Mouse (Mus musculus) retina, adult 2 months (tissue): ENCODE measurements at regions not wholly inside any gene's neighbourhood (a gene's known extent, or its start where the extent isn't known, plus 50 kb on each side); places are given as distances from the start of the nearest gene placed in this dataset.

Source experiments
- DNase-seq: peaks from one replicate; pipeline ENCODE4 v3.0.0-alpha.2; 2012; ENCODE audit warnings: low read depth, low spot score

DNA sequence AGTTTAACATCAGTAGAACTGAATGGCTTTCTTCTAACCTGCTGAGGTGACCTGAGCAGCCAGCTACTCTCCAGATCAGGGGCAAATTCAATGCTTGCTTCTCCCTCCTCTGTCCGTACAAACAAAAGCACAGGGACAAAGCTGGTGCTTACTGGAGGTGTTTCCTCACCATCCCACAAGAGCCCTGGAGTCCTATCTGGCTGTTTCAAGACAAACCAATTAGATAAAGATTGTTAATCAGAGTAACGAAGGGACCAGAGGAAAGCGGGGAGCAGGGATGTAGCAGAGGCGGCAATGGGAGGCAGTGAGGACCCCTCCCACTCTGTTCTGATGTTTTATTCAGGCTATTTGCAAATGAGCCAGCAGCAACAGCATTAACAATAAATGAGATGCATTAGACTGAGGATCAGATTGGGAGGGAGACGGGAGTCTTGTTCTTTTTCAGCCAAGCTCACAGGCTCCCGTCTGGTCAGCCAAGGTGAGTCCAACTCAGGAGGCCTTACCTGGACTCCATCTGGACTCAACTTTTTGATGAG, 418.0 kb upstream of the Gm6657 start:
- DNase-seq, result no peak

- DNase-seq, result no peak
Observed at GRCm38 (mm10) chr12:77776755-77777154, 417.3 kb upstream of the Gm6657 start.

GRCm38 (mm10) chr12:77780885-77781698, 412.9 kb upstream of the Gm6657 start:
- peak; percentile 20 for DNase-seq

DNA sequence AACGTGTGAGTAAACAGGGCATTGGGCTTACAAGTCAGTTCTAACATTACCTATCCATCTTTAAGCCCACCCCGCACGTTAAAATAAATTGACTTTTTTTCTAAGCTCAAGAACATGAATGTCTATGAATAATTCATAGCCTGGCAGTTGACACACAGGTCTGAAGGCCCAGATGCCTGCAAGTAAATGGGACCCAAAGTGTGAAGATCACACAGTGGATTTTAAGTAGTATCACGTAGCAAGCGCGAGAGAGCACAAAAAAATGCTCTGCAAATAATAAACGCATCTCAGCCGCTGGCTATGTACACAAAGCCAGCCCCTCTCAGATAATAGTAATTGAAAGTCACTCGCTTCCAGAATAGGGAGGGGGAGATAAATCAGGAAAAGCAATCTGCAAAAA, 410.1 kb upstream of the Gm6657 start:
- no peak for DNase-seq

GRCm38 (mm10) chr12:77785647-77786046, 408.4 kb upstream of the Gm6657 start:
- DNase-seq, result no peak

DNA sequence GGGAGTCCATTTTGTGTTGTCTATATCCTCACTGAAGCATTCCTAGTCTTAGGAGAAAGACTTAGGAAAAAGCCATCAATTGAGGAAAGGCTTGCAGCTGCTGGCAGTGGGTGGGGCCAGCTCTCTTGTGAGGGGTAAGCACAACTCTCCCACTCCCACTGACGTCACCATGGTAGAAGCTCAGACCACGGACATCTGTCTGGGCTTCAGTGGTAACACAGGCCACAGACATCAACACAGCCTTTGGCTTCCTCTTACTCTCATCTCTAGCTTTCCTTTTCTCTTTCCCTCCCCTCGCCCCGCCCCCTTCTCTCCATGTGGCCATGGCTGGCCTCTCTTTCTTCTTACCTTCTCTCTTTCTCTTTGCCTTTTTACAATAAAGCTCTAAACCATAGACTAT, 407.4 kb upstream of the Gm6657 start:
- no peak for DNase-seq

DNA sequence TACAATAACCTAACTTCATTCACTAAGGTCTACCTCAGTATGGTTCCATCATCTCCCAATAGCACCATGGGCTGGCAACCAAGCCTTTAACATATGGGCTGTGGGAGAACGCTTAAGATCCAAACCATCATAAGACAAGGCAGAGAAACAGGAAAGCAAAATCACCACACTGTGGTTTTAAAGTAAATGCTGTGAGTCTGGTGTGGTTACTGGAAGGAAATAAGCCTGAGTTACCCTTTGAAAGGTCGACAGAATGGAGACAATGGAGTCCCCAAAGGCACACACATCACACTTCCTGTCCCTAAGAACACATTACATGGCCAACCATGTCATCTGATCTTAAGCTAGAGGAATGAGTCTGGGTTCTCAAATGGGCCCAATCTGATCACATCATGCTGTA, 405.8 kb upstream of the Gm6657 start:
- DNase-seq, result no peak

DNA sequence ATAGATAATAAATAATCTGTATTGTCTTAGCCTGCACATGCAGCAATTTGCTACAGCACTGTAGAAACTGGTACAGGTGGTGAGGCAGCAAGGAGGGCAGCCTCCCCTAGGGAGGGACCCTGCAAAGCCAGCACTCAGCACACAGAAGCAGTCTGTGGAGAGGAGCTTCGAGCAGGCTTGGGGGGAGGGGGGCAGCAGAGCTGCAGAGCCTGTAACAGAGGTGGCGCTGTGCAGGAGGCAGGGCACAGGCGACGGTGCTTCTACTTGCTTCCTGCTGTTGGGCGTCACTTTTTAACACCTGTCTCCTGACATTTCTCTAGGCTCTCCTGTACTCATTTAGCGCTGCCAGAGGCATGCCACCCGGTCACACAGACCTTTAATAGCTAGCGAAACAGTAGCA, 404.6 kb upstream of the Gm6657 start:
- DNase-seq, result no peak

- no peak for DNase-seq
Observed at GRCm38 (mm10) chr12:77789871-77790270, 404.2 kb upstream of the Gm6657 start.

- no peak for DNase-seq
Observed at GRCm38 (mm10) chr12:77790891-77791672, 403.0 kb upstream of the Gm6657 start.

DNA sequence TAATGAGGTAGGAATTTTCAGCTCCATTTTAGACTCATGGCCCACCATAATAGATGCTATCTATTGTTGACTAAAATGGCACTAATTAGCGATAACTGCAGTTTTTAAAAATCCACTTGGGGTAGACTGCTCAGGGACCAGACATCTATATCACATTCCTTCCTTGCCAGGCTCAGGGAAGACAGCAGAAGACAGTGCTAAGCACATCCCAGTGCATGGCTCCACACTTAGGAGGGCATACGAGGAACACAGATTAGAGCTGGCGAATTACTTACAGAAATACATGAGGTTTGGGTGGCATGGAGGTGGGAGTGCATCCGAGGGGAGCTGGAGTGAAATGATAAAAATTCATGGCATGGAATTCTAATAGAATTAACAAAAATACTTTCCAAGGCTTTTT, 395.5 kb upstream of the Gm6657 start:
- no peak for DNase-seq

DNA sequence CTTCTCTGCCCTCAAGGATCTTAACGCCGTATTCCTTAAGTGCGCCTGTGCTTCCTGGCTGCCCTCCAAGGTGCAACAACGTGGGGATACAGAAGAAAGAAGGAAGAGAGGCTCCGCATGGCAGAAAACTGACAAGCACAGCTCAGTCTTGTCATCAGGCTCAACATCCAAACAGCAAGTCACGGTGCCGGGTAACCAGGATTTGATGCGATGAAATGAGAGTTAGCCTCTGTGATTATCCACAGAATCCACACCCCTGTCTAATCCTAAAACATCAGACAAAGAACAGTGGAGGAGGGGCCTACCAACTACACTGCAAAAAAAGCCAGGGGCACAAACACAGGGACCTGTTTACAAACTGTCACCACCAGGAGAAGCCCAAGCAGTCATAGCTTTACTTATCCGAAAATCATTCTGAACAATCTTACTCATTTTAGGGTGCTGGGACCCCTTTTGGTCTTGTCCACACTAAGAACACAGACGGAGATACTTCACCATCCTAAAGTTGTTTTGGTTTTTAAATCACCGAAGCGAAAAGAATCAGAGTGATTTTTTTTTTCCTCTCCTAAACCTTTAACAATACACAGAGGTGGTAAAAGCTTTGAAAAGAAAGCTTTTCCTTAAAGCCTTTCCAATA, 394.8 kb upstream of the Gm6657 start:
- no peak for DNase-seq

- no peak for DNase-seq
Observed at GRCm38 (mm10) chr12:77807674-77808073, 386.4 kb upstream of the Gm6657 start.

DNA sequence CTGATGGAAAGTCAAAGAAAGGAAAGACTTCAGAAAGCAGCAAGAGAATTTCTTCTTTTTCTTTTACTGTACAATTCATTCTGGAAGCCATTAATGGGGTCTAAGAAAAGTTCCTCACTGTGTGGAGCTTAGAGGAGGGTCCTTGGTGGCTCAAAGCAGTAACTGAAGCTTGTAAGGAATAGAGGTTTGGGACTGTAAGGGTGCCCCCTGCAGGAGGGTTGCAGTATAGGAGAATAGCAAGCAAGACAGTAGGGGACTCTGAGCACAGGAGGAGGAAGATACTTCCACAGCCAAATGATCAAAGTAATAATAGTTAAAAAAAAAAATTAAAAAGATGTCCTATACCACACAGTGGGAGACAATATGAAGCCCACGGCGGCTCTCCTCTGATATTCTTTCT, 382.8 kb upstream of the Gm6657 start:
- DNase-seq, result no peak

GRCm38 (mm10) chr12:77819456-77819855, 374.6 kb upstream of the Gm6657 start:
- no peak for DNase-seq

- DNase-seq, result no peak
Observed at GRCm38 (mm10) chr12:77823381-77824030, 370.5 kb upstream of the Gm6657 start.

- no peak for DNase-seq
Observed at GRCm38 (mm10) chr12:77833411-77834169, 360.5 kb upstream of the Gm6657 start.

- DNase-seq, result no peak
Observed at GRCm38 (mm10) chr12:77834891-77835290, 359.2 kb upstream of the Gm6657 start.

DNA sequence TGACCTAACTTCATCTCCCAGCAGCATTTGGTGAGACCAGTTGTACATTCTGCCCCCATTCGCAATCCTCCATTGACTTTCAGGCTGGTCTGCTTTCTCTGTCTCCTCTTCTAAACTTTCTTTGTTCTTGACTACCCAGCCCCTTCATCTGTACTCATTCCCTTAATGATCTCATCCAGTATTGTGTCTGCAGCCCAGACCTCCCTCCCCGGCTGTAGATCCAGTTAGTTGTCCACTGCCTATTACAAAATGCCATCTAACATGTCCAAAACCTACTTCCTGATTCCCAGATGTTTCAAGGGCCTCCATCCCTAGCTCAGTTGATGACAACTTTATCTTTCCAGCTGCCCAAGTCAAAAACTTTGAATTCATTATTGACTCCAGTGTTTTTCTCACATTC, 357.8 kb upstream of the Gm6657 start:
- no peak for DNase-seq

DNA sequence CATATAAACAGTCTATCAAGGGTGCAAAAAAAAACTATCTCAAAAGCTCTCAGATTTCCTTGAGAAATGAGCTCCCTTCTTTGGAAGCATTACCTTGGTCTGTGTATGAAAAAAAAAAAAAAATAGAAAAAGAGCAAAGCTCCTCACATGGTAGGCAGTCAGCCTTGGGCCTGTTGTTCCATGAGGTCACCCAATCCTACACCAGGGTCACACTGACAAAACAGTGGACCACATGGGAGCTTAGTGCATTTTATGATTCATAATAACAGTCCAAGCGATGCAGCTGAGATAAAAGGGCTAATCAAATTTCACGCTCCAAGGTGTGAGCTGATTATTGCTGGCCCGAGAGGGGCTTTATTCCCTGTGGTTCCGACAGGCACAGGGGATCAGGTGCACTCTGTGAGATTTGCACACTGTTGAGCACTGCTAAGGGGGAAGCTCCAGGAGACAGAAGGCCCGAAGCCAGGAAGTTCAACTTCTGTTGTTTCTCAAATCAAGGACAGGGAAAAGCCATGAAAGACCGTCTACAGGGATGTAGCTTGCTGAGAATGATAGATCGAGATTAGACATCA, 352.1 kb upstream of the Gm6657 start:
- DNase-seq, result no peak
